Mouse (Mus musculus): Measurements from ENCODE around the gene 6430571L13Rik.

6430571L13Rik gene

DNA sequence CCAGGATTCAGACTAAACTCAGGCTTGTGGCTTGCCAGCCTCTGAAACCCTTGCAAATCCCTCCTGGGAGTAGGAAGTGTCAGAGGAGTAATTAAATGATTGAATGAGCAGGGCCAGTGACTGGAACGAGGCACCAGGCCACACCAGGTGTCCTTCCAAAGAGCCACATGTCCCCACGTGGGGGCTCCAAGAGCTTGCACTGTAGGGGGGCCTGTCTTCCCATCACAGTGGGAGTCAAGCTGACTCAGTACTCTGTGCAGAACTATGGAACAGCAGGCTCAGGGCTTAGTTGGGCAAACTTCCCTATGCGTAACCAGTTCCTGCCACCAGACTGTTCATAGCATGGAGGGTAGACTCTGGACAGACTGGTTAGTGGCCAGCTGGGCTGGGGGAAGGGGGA lies 44.0 kb downstream of the 6430571L13Rik start:
- no peak for DNase-seq (ENCODE audit: low read depth)

DNA sequence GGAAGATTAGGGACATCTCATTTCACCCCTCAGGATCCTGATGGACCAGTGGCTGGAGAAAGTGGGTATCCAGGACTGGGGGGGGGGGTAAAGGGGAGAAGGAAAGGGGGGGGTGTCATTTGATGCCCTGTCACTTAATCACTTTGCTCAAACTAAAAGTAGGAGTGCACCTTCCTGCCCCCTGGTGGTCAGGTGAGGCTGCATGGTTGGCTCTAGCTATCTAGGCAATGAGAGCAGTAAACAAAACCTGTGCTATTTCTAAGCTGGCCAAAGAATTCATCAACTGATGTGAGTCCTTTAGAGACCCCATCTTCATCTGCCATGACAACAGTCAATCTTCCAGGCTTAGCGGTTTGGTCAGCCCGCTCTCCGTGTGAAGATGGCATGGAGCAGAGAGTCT lies 46.3 kb downstream of the 6430571L13Rik start:
- DNase-seq (ENCODE audit: low read depth): peak; percentile 48

DNA sequence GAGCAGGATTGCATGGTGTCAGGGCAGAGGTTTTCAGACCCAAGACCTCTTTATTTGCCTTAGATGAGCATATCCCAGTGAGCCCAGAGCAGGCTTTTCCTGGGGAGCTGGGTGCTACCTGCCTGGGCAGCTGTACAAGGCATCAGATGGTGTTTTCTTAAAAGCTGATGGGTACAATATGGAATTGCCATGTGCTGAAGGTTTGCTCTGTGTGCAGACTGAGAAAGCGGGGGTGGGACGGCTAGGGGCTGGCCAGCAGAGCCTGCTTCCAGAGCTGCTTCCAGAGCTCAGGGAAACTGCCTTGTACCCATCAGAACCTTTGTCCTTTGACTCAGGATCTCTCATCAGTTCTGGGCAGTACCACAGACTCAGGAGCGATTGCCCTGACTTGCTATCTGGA lies 47.3 kb downstream of the 6430571L13Rik start:
- no peak for DNase-seq (ENCODE audit: low read depth)

DNA sequence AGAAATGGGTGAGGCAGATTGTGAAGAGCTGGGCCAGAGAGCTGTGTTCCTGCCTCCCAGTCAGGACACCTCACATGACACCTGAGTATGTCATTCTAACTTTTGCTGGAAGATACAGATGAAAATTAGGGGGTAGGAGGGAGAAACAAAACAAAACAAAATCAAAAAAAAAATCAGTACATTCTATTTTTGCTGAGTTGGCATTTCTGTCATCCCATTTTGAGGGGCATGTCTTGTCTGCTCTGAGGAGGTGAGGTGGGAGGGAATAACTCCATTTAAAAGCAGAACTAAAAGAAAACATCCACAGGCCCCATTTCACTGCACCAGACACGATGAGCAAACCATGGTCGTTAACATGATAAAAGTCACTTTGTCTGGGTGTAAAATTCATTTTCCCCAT lies 47.9 kb downstream of the 6430571L13Rik start:
- DNase-seq (ENCODE audit: low read depth): no peak

DNA sequence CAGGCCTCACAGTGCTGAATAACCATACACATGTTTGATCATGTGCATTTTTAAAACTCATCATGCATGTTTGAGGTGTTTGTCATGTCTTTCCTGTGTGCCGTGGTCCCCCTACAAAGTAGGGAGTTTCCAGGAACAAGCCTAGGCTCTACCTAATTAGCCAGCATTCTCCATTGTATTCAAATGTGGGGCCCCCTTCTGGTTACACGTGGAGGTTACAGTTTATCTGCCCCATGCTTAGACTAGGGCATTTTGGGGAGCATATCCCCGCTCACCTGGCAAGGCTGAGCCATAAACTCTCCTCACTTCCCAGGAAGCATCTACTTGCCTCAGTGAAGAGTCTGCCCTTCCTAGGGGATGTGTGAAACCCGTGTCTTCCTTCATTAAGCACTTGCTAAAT lies 56.0 kb downstream of the 6430571L13Rik start:
- no peak for DNase-seq (ENCODE audit: low read depth)

DNA sequence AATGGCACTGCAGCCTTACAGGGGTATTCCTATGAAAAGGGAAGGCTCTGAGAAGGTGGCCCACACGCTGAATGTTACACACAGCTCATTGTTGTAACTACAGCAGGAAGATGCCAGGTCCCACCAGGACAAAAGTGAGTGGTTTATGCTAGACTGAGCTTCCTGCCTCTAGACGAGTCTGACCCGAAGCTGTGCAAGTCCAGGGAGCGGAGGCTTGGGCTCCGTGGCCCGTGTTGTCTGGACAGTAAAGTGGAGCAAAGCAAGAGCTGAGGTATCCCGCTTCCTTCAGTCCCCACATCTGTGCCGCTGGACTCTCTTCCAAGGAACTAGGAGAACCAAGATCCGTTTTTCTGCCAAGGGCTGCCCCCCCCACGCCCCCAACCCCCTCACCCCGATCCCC lies 58.6 kb downstream of the 6430571L13Rik start:
- no peak for DNase-seq (ENCODE audit: low read depth)

DNA sequence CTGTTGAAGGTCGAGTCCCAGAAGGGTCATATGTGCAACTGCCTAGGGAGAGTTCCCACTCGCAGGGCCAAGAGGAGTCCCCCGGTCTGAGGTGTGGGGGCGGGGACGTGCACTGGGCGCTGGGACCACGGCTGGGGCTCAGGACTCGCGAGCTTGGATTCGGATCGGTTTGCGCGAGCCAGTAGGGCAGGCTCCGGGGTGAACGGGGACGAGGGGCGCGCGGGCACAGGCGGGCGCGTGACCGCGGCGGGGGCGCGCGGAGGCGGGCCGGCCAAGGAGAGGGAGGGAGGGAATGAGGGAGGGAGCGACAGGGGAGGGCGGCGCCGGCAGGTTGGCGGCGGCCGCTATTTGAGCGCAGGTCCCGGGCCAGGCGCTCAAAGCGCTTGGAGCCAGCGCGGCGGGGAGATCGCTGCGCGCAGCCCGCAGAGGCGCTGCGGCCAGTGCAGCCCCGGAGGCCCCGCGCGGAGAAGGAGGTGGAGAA lies 59.1 kb downstream of the 6430571L13Rik start, which contains the start of gene Cacna2d2:
Gene Cacna2d2 (plus strand): TSS at position 122 of the 481 bp plus-strand sequence.
- no peak for DNase-seq (ENCODE audit: low read depth)

DNA sequence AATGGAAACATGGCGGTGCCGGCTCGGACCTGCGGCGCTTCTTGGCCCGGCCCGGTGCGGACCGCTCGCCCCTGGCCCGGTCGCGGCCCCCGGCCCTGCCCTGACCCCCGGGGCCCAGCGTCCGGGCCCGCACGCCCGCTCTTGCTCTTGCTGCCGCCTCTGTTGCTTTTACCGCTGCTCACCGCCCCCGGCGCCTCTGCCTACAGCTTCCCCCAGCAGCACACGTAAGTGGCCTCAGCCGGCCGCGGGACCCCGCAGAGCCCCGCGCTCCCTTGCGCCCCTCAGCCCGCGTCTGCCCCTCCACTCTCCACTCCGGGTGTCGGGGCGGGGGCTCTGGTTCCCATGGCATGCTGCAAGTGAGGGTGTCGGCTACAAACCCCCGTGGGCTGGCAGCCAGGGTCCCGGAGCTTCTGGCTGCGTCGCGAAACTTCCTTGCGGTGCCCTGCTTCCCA lies 59.7 kb downstream of the 6430571L13Rik start:
- no peak for DNase-seq (ENCODE audit: low read depth)

DNA sequence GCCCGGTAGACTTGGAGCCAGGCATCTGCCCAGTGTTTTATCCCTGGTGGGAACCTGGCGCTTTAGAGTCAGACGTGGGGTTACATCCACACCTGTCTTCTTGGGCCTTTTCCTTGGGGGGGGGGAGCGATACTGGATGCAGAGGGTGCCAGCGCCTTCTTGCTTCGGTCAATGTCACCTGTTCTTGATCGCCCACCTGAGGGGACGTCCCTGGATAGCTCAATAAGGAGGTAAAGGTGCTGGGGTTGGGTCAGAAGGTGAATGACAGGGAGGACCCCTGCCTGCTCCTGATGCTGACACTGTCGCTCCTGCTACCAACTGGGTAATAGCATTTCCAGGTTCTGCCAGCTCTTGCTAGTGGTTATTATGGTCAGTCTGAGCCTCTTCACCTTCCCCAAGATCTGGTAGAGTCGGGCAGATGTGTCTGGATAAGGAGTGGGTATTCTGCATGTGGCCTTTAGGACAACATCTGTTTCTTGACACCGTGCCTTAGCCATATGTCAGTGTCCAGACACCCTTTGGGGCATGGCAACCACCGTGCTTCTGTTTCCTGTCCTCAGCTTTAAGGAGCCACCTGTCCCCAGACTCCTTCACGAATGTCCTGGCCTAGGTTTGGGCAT lies 60.4 kb downstream of the 6430571L13Rik start:
- DNase-seq (ENCODE audit: low read depth): no peak

Data from naive thymus-derived CD4-positive, alpha-beta T cell, adult 2 months (primary cell).